Mouse (Mus musculus) kidney, embryonic 14.5 days (tissue): ENCODE results near the gene Tns3. TPM values are rescaled to one million over a fixed set of nuclear protein-coding genes. Genes with fewer than 3 reads are reported as not detected.

Experiments used
- ATAC-seq: fragments of 200-750 bp; cut with Nextera tagmentation; 2 replicates; pipeline ENCODE4 v1.8.0; 2017; ENCODE audit warnings: moderate number of reproducible peaks, mild to moderate bottlenecking, moderate TSS enrichment, moderate library complexity; ENCODE audit not compliant: low FRiP score, low TSS enrichment
- H3K27ac ChIP-seq: fragments of 300-500 bp; sonication (generic); 2 replicates; pipeline ENCODE4 v1.5.1; 2014; ENCODE audit warnings: low read depth, mild to moderate bottlenecking, low read length, moderate library complexity, mixed read lengths
- H3K27me3 ChIP-seq: fragments of 300-500 bp; sonication (generic); 2 replicates; pipeline ENCODE4 v1.6.1; 2014; ENCODE audit warnings: mild to moderate bottlenecking, low read length; ENCODE audit not compliant: control insufficient read depth, insufficient read depth
- H3K36me3 ChIP-seq: fragments of 300-500 bp; sonication (generic); 2 replicates; pipeline ENCODE4 v1.6.1; 2014; ENCODE audit warnings: low read length, mixed read lengths; ENCODE audit not compliant: control insufficient read depth, insufficient read depth
- H3K4me1 ChIP-seq: fragments of 300-500 bp; sonication (generic); 2 replicates; pipeline ENCODE4 v1.6.1; 2014; ENCODE audit warnings: low read length, mixed read lengths; ENCODE audit not compliant: control insufficient read depth, insufficient read depth
- H3K4me2 ChIP-seq: fragments of 300-500 bp; sonication (generic); replicated peaks from 2 replicates; pipeline ENCODE4 v1.6.1; 2014; ENCODE audit warnings: low read depth, mild to moderate bottlenecking, low read length
- H3K4me3 ChIP-seq: fragments of 300-500 bp; sonication (generic); 2 replicates; pipeline ENCODE4 v1.5.1; 2014; ENCODE audit warnings: mild to moderate bottlenecking, low read length
- H3K9ac ChIP-seq: fragments of 300-500 bp; sonication (generic); 2 replicates; pipeline ENCODE4 v1.6.1; 2014; ENCODE audit warnings: low read depth, mild to moderate bottlenecking, low read length, moderate library complexity
- H3K9me3 ChIP-seq: fragments of 300-500 bp; sonication (generic); 2 replicates; pipeline ENCODE4 v1.6.1; 2016; ENCODE audit warnings: low read length; ENCODE audit not compliant: control insufficient read depth
- WGBS: fragments of 180-500 bp; shearing (Covaris S2); extraction: QIAGEN DNeasy Blood & Tissue Kit; methylation state at CpG from one replicate; pipeline ENCODE4 v1.1.7; 2014; 5-methylcytosine and 5-hydroxymethylcytosine counted together
- polyA plus RNA-seq: library from polyadenylated mRNA; unstranded; fragments of >200 nt; fragmentation: Nextera tagmentation; extraction: Ambion mirVana; gene quantifications from 2 replicates; pipeline ENCODE4 v1.2.1, GENCODE M21; 2014

The Tns3 gene
- polyA plus RNA-seq, 1 experiment from 2014 or later: 20.3 TPM

GRCm38 (mm10) chr11:8482721-8483120 lies 181.6 kb downstream of the Tns3 start:
- Histone ChIP-seq H3K9me3 (no peaks in the 10 kb centered on the region), H3K4me2 (no peak overlapping the region), H3K27me3 (no peaks in the 10 kb centered on the region), H3K4me1 (no peaks in the 10 kb centered on the region), H3K4me3 (no peak overlapping the region), H3K9ac (no peak overlapping the region), H3K36me3 (peaks cover 19% of the 10 kb centered on the region; the same call in 1 of the 2 replicates), H3K27ac (no peak overlapping the region)
- no peak for ATAC-seq
- WGBS: 54% methylated on average over 3 of the region's 3 CpGs

GRCm38 (mm10) chr11:8481962-8482361 lies 182.4 kb downstream of the Tns3 start:
- Histone ChIP-seq H3K4me1 (no peaks in the 10 kb centered on the region), H3K36me3 (peaks cover 26% of the 10 kb centered on the region; the same call in 1 of the 2 replicates), H3K27me3 (no peaks in the 10 kb centered on the region), H3K4me2 (no peak overlapping the region), H3K9me3 (no peaks in the 10 kb centered on the region), H3K9ac (no peak overlapping the region), H3K4me3 (no peak overlapping the region), H3K27ac (no peak overlapping the region)
- no peak for ATAC-seq
- 50% methylated on average over 5 of the region's 5 CpGs for WGBS

GRCm38 (mm10) chr11:8481529-8481928 lies 182.8 kb downstream of the Tns3 start:
- Histone ChIP-seq H3K4me3 (no peak overlapping the region), H3K4me2 (no peak overlapping the region), H3K36me3 (peaks cover 30% of the 10 kb centered on the region; the same call in 1 of the 2 replicates), H3K9ac (no peak overlapping the region), H3K4me1 (no peaks in the 10 kb centered on the region), H3K9me3 (no peaks in the 10 kb centered on the region), H3K27ac (no peak overlapping the region), H3K27me3 (no peaks in the 10 kb centered on the region)
- WGBS: 87% methylated on average over 6 of the region's 6 CpGs
- no peak for ATAC-seq

- no peak overlapping the region for H3K27ac ChIP-seq
- H3K9ac ChIP-seq: no peak overlapping the region
- H3K4me3 ChIP-seq: no peak overlapping the region
- H3K4me1 ChIP-seq: no peaks in the 10 kb centered on the region
- WGBS: 81% methylated on average over 2 of the region's 2 CpGs
- peaks cover 29% of the 10 kb centered on the region; the same call in 1 of the 2 replicates for H3K36me3 ChIP-seq
- H3K4me2 ChIP-seq: no peak overlapping the region
- H3K27me3 ChIP-seq: no peaks in the 10 kb centered on the region
- ATAC-seq: no peak
- H3K9me3 ChIP-seq: no peaks in the 10 kb centered on the region
Observed at GRCm38 (mm10) chr11:8479858-8480257, 184.5 kb downstream of the Tns3 start.

- WGBS: 92% methylated on average over 7 of the region's 7 CpGs
- H3K27ac ChIP-seq: no peak overlapping the region
- H3K36me3 ChIP-seq: peaks cover 30% of the 10 kb centered on the region; the same call in 1 of the 2 replicates
Observed at GRCm38 (mm10) chr11:8479313-8479712, 185.0 kb downstream of the Tns3 start.

GRCm38 (mm10) chr11:8473616-8474015 lies 190.7 kb downstream of the Tns3 start:
- no peaks in the 10 kb centered on the region for H3K9me3 ChIP-seq
- no peak overlapping the region for H3K27ac ChIP-seq
- no peak overlapping the region for H3K4me2 ChIP-seq
- no peak overlapping the region for H3K9ac ChIP-seq
- H3K27me3 ChIP-seq: no peaks in the 10 kb centered on the region
- no peak for ATAC-seq
- 82% methylated on average over 5 of the region's 5 CpGs for WGBS
- H3K4me3 ChIP-seq: no peak overlapping the region
- peaks cover 15% of the 10 kb centered on the region for H3K4me1 ChIP-seq
- H3K36me3 ChIP-seq: peaks cover 32% of the 10 kb centered on the region; the same call in 1 of the 2 replicates

More at GRCm38 (mm10) chr11:8479313-8479712, 185.0 kb downstream of the Tns3 start:
- no peaks in the 10 kb centered on the region for H3K9me3 ChIP-seq
- ATAC-seq: no peak
- no peaks in the 10 kb centered on the region for H3K27me3 ChIP-seq
- no peaks in the 10 kb centered on the region for H3K4me1 ChIP-seq
- H3K4me3 ChIP-seq: no peak overlapping the region
- no peak overlapping the region for H3K4me2 ChIP-seq
- H3K9ac ChIP-seq: no peak overlapping the region

GRCm38 (mm10) chr11:8472439-8472838 lies 191.9 kb downstream of the Tns3 start:
- ATAC-seq: no peak
- H3K27me3 ChIP-seq: no peaks in the 10 kb centered on the region
- H3K36me3 ChIP-seq: peaks cover 21% of the 10 kb centered on the region; the same call in 1 of the 2 replicates
- no peak overlapping the region for H3K9ac ChIP-seq
- WGBS: 82% methylated on average over 12 of the region's 12 CpGs
- no peak overlapping the region for H3K4me3 ChIP-seq
- no peak overlapping the region for H3K27ac ChIP-seq
- no peak overlapping the region for H3K4me2 ChIP-seq
- H3K9me3 ChIP-seq: no peaks in the 10 kb centered on the region
- peaks cover 22% of the 10 kb centered on the region for H3K4me1 ChIP-seq

- H3K4me2 ChIP-seq: no peak overlapping the region
- ATAC-seq: no peak
- 90% methylated on average over 3 of the region's 3 CpGs for WGBS
- H3K27ac ChIP-seq: no peak overlapping the region
- no peak overlapping the region for H3K9ac ChIP-seq
- peaks cover 13% of the 10 kb centered on the region; the same call in 1 of the 2 replicates for H3K36me3 ChIP-seq
- H3K4me1 ChIP-seq: peaks cover 31% of the 10 kb centered on the region
- no peaks in the 10 kb centered on the region for H3K27me3 ChIP-seq
- no peaks in the 10 kb centered on the region for H3K9me3 ChIP-seq
- H3K4me3 ChIP-seq: no peak overlapping the region
Observed at GRCm38 (mm10) chr11:8471535-8471934, 192.8 kb downstream of the Tns3 start.

- no peak overlapping the region for H3K4me2 ChIP-seq
- peaks cover 32% of the 10 kb centered on the region for H3K4me1 ChIP-seq
- peaks cover 11% of the 10 kb centered on the region; the same call in 1 of the 2 replicates for H3K36me3 ChIP-seq
- WGBS: 55% methylated on average over 9 of the region's 9 CpGs
- H3K9me3 ChIP-seq: no peaks in the 10 kb centered on the region
- H3K9ac ChIP-seq: no peak overlapping the region
- ATAC-seq: no peak
- H3K4me3 ChIP-seq: no peak overlapping the region
- H3K27ac ChIP-seq: peak overlapping the region; percentile 93; the same call in 1 of the 2 replicates
- no peaks in the 10 kb centered on the region for H3K27me3 ChIP-seq
Observed at GRCm38 (mm10) chr11:8469537-8469936, 194.8 kb downstream of the Tns3 start.
